Mouse (Mus musculus) mouse embryonic stem cell (cell line): ENCODE results near the gene Zscan5b.
"Not testable (repeated sequence)": the region's sequence is repeated elsewhere in the genome, so short reads cannot be mapped to it uniquely, and the experiment has no call there.

ENCODE experiments used
- in situ Hi-C, 2 experiments: fragments of 300-500 bp; cut with MboI; formaldehyde crosslinking; loops; 1 replicate in 1 of 2; 3 replicates in 1 of 2; pipeline ENCODE4 v1.14.3; 2019 to 2020; ENCODE audit warnings: low sequenced_read_pairs in 2 of 2, low pct_unique_long_range_greater_than_20kb in 1 of 2, mixed read lengths in 1 of 2; ENCODE audit not compliant: unreplicated experiment in 1 of 2

Gene Zscan5b

DNA sequence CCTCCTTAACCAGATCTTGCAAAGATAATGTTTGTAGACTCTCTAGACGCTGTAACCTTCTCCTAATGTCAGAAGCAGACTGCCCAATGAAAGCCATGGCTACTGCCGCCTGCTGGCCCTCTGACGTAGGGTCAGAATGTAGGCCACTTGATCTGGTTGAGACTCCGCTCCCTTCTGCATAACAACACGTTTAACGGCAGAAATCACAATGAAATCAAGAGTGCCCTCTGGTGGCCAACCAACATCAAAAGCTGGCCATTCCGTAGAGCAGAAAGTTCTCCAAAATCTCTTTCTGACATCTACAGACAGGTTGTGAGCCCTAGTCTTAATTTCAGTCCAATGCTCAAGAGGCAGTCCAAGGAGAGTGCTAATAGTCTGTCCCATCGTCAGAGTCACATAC is 6.4 kb downstream of the Zscan5b start:
- in situ Hi-C loops: not testable (repeated sequence)

DNA sequence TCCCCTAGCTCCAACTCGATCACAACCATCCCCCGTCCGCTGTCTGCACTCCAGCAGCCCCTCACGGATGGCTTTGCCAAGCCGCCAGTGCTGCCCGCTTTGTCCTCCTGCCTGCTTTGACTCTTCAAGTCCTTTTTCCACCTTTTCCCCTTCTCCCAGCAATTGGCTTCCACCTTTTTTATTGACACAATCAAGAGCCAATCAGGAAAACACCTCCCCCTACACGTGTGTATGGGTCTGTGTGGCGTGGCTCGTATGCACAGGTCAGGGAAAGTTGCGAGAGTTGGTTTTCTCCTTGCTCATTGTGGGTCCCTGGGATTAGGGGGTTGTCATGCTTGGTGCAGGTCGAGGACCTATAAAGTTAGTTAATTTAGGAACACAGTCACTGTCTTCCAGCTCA is 17.7 kb downstream of the Zscan5b start:
- in situ Hi-C loops: no loop called here

DNA sequence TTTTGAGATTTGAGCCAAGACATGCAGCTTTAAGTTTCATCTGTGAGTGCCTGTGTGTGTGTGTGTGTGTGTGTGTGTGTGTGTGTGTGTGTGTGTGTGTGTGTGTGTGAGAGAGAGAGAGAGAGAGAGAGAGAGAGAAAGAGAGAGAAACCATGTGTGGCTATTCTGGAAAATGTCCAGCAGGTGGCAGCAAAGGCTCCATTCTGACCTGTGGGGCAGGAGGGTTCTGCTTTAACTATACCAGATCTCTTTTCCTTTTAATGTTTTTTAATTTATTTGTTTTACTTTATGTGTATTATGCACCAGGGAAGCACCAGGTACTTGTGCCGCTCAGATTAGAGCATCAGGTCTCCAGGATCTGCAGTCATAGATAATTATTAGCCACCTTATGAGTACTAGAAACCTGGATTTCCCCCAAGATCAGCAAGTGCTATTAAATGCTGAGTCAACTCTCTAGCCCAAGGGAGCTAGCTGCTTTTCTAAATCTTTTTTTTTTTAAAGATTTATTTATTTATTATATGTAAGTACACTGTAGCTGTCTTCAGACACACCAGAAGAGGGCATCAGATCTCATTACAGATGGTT is 18.9 kb downstream of the Zscan5b start:
- in situ Hi-C loops: not testable (repeated sequence)

- in situ Hi-C loops: no loop called here
Observed at GRCm38 (mm10) chr7:6244361-6245292, 22.5 kb downstream of the Zscan5b start.

DNA sequence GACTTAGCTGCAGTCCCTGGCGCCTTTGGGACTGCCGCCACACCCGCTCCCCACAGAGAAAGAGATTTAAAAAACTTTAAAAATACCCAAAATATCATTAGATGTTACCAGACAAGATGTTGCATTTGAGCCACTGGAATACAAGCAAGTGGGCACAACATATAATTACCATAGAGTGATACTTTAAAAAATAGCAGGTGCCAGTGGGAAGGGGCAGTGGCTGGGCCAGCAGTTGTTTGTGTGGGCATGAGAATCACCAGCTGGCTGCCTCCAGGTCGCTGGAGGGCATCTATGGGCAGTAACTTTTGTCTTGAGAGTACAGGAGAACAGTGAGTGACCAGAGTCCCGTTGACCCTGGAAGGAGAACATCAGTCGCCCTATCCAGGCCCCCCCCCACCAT is 30.3 kb downstream of the Zscan5b start, which contains the start of gene Epp13:
TSS of gene Epp13 (plus strand) at position 301 of the 400 bp plus-strand sequence.
- in situ Hi-C loops: no loop called here

GRCm38 (mm10) chr7:6254451-6254850 is 32.4 kb downstream of the Zscan5b start:
- in situ Hi-C loops: no loop called here

DNA sequence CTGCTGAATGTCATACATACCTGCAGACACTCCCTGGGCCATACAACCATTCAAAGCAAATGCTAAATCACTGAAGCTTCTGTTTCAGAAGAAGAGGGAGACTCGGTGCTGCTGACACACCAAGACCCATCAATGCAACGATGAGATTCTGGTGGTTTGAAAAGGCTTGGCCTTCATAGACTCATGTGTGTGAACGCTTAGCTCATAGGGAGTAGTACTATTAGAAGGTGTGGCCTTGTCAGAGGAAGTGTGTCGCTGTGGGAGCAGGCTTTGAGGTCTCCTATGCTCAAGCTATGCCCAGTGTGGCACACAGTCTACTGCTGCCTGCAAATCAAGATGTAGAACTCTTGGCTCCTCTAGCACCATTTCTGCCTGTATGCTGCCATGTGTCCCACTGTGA is 35.3 kb downstream of the Zscan5b start:
- in situ Hi-C loops: no loop called here

DNA sequence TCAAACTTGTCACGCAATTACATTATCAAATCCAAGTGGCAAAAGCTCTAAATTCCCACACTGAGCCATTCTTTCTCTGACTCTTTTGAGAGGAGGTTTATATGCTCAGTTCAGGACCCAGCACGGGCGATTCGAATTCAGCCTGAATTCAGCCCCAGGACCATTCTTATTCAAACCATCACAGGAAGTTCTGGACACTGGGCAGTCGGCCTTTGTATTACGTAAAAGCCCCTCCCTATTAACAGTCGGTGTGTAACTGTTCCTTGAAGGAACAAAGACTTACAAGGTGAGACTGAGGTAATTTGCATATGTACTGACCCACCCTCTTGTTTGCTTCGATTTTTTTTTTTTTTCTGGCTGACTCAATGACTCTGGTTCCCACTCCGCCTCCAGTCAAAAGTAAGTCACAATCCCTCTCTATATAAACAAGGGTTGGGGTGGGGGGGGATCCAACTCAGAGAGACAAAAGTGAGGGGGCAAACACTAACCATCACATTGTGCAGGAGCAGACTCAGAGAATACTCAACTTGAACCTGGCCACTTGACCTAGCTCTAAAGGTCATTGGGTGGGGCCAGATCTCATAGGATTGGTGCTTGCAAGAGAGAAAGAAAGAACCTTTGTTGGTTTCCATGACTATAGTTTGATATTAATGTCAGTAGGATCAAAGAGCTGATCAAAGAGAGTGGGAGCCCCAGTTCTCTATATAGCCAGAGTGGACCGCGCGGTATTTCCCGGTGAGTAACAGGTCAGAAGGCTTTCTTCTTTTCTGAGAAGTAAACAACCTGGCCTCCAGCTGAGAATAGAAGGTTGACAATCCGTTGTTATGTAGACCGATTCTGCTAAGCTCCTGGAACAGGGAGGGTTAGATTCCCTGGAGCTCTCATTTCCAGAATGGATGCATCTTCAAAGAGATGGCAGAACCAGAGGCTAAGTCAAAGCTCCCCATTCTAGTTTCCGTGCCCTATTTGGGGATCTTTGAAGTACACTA is 36.4 kb downstream of the Zscan5b start:
- in situ Hi-C loops: no loop called here

- in situ Hi-C loops: loop anchor here (5.0 kb wide), 1 partner anchor 48 kb away; no protein-coding TSS in a partner anchor
Observed at GRCm38 (mm10) chr7:6260004-6260403, 37.9 kb downstream of the Zscan5b start.

- in situ Hi-C loops: loop anchor here (5.0 kb wide), 1 partner anchor 50 kb away; no protein-coding TSS in a partner anchor
Observed at GRCm38 (mm10) chr7:6262120-6262519, 40.0 kb downstream of the Zscan5b start.

DNA sequence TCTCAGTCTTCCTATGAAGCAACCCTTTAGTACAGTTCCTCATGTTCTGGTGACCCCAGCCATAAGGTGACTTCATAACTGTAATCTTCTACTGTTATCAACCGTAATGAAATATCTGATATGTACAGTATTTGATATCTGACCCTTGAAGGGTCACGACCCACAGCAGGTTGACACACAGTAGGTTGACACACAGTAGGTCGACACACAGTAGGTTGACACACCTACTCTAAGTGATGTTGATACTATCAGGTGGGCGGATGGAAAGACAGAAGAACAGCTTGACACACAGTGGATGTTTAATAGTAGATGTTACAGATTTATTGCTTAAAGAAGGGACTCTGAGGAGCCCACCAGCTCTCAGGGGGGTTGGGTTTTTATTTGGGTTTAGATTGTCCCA is 40.9 kb downstream of the Zscan5b start:
- in situ Hi-C loops: loop anchor here (5.0 kb wide), 1 partner anchor 51 kb away; no protein-coding TSS in a partner anchor

- in situ Hi-C loops: no loop called here
Observed at GRCm38 (mm10) chr7:6265695-6266094, 43.6 kb downstream of the Zscan5b start.

DNA sequence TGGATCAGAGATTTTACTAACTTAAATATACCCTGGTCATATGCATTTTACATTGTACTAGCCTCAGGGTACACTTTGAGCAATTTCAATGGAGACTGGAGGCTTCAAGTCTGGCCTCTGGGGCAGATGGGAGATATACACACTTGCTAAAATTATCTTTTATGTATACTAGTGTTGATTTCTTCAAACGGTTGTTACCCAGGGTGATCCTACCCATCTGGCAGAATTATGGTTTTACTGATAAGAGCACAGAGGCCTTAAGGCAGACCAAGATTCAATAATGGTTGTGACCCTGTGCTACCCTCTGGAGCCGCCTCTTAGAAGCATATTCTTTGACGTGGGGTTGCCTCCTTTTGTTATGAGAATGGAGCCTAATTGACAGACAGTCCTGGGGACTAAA is 55.8 kb downstream of the Zscan5b start:
- in situ Hi-C loops: loop anchor here in 1 of 2 experiments (10.0 kb wide), 1 partner anchor 57 kb away; the partner anchor contains the start of gene Zfp583

DNA sequence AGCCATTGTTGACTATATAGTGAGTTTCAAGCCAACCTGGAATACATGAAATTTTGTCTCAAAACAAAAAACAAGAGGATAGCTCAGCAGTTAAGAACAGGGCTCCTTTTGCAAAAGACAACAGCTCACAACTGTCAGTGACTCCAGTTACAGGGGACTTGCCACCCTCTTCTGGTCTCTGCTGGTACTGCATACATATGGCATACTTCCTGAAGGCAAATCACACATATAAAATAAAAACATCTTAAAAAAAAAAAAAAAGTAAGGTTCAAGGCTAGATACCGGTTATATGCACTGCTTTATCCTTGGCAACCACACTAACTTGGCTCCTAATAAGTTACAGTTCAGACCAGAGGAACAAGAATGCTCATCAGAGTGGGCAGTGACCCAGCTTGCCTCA is 60.7 kb downstream of the Zscan5b start:
- in situ Hi-C loops: no loop called here

- in situ Hi-C loops: no loop called here
Observed at GRCm38 (mm10) chr7:6283451-6284075, 61.5 kb downstream of the Zscan5b start.

DNA sequence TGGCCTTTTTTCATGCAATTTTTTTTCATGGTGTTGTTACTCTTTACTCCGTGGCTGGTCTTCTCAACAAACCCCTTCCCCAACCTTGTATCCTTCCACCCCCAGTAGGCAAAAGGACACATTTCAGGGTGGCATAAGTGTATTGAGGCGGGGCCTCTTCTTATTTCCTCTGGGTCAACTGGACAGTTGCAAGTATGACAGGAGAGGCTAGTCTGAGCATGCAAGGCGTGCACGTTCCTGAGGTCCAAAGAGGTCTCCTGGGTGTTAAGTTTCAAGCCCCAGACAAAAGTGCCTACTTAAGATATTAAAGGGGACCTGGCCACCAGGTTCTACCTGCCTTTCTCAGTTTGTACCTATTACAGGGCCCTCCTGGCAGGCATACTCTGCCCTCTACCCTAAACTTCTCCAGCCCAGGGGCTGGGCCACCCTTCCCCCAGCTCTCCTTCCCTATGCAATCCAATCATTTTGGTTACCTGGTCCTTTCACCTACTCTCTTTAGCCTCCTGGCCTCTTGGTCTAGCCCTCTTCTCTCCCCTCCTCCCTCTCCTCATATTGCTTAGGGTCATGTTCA is 62.4 kb downstream of the Zscan5b start:
- in situ Hi-C loops: no loop called here

- in situ Hi-C loops: no loop called here
Observed at GRCm38 (mm10) chr7:6285366-6285765, 63.3 kb downstream of the Zscan5b start.
